Mouse (Mus musculus): ENCODE results near the gene Gm20518.

Gene Gm20518

GRCm38 (mm10) chr16:17842437-17842836 is 49.0 kb downstream of the Gm20518 start:
- DNase-seq (ENCODE audit: low spot score): no peak

- DNase-seq (ENCODE audit: low spot score): no peak
Observed at GRCm38 (mm10) chr16:17839976-17840375, 51.5 kb downstream of the Gm20518 start.

- no peak for DNase-seq (ENCODE audit: low spot score)
Observed at GRCm38 (mm10) chr16:17838051-17838450, 53.4 kb downstream of the Gm20518 start, which contains the start of gene Car15. Gene Car15 (minus strand): TSS chr16:17838364.

- DNase-seq (ENCODE audit: low spot score): no peak
Observed at GRCm38 (mm10) chr16:17835481-17835880, 56.0 kb downstream of the Gm20518 start.

DNA sequence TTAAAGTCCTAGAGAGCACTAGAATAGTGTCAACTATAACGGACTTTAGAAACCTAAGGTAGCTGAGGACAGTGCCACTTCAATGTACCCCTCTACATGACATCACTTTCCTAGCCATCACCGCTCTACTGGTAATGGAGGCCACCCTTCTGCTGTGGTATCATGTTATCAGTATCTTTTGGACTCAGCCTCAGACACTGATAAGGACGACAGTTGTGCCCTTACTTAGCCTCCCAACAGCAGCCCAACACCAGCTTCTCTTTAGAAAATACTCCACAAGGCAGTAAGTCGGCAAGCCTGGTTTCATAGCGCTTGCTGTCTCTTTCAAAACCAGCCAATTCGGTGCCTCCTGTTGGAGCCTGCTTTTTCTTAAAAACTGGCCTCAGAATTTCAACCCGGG is 56.9 kb downstream of the Gm20518 start:
- DNase-seq (ENCODE audit: low spot score): no peak

DNA sequence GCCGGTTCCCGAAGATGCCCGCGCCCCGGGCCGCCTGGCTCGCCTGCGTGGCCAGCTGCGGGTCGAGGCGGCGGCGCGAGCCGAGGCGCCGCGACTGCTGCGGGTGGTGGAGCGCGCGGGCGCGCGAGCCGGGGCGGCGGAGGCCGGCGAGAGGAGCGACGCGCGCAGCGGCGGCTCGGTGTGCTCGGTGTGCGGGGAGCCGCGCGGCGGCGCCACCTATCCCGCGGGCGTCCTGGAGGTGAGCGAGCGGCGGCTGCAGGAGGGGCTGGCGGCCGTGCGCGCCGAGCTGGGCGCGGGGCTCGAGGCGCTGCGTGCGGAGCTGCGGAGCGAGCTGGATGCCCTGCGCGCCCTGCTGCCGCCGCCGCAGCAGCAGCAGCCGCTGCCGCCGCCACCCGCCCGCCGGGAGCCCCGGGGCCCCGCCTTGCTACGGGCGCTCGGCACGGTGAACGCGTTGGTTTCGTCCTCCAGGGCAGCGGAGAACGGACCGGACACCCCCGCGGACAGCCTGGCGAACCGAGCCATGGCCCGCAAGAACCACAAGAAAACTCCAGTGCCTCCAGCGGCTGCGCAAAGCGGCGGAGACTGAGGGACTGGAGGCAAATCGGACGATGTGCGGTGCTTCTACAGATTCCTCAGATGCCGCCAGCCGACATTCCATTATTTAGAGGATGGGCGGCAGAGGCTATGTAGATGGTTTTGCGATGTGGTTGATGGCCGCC is 57.6 kb downstream of the Gm20518 start:
- DNase-seq (ENCODE audit: low spot score): no peak

- DNase-seq (ENCODE audit: low spot score): no peak
Observed at GRCm38 (mm10) chr16:17833321-17833680, 58.2 kb downstream of the Gm20518 start.

- no peak for DNase-seq (ENCODE audit: low spot score)
Observed at GRCm38 (mm10) chr16:17832821-17833220, 58.6 kb downstream of the Gm20518 start, which contains the start of gene B830017H08Rik. Gene B830017H08Rik (plus strand): TSS chr16:17833121.

GRCm38 (mm10) chr16:17831781-17832180 is 59.7 kb downstream of the Gm20518 start:
- no peak for DNase-seq (ENCODE audit: low spot score)

- no peak for DNase-seq (ENCODE audit: low spot score)
Observed at GRCm38 (mm10) chr16:17830385-17831178, 60.9 kb downstream of the Gm20518 start.

DNA sequence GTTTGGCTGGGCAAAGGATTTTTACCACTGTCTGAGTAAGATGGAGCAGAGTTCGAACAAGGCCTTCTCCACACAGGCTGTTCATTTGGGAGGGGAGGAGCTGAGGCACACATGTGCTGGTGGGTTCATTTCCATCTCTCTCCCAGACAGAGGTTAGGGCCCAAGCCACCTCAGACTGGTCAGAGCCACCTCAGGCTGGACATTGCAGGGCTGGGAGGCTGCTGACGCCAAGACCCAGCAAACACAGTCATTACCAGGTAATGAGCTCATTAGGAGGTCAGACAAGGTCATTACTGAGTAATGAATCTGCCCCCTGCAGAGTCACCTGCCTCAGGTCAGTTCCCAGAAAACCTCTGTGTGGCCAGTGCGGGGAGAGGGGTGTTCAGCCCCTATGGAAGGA is 62.6 kb downstream of the Gm20518 start:
- DNase-seq (ENCODE audit: low spot score): no peak

- no peak for DNase-seq (ENCODE audit: low spot score)
Observed at GRCm38 (mm10) chr16:17828229-17828628, 63.2 kb downstream of the Gm20518 start.

DNA sequence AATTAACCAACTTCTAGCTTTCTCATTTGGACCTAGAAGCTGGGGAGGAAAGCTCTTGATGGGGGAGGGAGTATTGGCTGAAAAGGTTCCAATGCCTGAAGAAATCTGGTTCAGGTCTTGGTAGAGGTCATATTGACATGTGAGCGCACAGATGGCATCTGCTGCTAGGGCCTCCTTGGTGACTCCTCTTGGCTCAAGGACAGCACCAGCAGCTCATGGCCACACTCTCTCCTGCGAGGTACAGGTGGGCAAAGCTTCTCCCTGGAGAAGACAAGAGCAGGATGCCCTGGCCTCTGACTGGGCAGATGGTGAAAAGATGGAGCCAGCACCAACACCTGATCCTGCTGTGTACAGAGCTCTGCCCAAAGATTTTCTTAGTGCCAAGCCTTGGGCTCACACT is 65.0 kb downstream of the Gm20518 start:
- no peak for DNase-seq (ENCODE audit: low spot score)

GRCm38 (mm10) chr16:17816528-17816927 is 74.9 kb downstream of the Gm20518 start:
- peak; percentile 61 for DNase-seq (ENCODE audit: low spot score)

GRCm38 (mm10) chr16:17815411-17816402 is 75.8 kb downstream of the Gm20518 start:
- no peak for DNase-seq (ENCODE audit: low spot score)

DNA sequence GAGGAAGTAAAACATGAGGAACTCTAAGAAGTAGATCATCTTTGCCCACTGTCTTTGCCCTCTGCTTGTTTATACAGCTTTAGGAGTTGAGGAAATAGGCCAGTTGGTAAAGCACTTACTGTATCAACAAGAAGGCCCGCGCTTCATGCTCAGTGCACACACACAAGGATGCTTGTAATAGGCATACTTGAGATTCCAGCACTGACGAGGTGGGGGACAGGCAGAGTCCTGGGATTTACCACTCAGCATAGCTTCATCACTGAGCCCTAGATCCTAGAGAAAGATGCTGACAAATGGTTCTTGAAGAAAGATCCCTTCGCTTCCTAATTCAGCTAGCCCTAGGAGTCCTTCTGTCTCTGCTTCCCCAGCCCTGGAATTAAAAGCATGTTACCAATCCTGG is 78.3 kb downstream of the Gm20518 start:
- no peak for DNase-seq (ENCODE audit: low spot score)

DNA sequence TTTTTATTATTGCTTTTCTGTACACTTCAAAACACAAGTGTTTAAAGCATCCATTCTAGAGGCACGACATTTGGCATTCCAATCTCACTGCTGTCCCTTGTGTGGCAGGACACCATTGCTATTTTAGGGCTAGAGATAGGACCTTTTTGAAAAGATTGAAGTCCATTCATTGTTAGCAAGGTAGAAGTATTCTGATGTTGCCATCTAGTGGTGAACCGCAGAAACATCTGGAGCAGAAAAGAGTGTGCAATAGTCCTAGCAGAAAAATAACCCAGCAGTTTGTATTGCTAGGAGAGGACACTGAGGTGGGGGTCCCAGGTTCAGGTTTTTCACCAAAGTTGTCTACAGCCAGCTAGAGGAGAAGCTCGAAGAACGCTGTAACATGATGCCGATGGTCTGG is 79.4 kb downstream of the Gm20518 start:
- DNase-seq (ENCODE audit: low spot score): peak; percentile 77

- peak; percentile 83 for DNase-seq (ENCODE audit: low spot score)
Observed at GRCm38 (mm10) chr16:17809711-17810110, 81.8 kb downstream of the Gm20518 start.

DNA sequence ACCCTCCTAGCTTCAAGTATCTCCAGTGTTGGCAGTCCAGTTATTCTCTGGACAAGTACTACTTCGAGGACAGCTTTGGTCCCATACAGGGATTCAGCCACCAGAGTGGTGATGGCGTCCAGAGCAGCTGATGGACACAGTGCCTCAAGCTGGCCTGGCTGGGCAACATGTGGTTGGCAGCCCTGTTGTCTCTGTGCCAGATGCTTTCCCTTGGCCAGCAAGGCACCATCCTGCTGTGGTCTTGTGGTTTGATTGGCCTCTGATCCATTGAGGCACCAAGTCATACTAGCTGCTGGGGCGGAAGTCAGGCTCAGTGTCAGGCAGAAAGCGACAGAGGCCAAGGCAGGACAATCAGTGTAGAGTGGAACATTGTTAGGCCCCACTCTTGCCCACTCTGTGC is 82.3 kb downstream of the Gm20518 start:
- DNase-seq (ENCODE audit: low spot score): peak; percentile 86

- DNase-seq (ENCODE audit: low spot score): no peak
Observed at GRCm38 (mm10) chr16:17807192-17808009, 84.1 kb downstream of the Gm20518 start.

- no peak for DNase-seq (ENCODE audit: low spot score)
Observed at GRCm38 (mm10) chr16:17806581-17807191, 84.8 kb downstream of the Gm20518 start.

Measured in adipocyte (in vitro differentiated cells).